Mouse (Mus musculus): ENCODE measurements around the gene Cox7a2.

The Cox7a2 gene

DNA sequence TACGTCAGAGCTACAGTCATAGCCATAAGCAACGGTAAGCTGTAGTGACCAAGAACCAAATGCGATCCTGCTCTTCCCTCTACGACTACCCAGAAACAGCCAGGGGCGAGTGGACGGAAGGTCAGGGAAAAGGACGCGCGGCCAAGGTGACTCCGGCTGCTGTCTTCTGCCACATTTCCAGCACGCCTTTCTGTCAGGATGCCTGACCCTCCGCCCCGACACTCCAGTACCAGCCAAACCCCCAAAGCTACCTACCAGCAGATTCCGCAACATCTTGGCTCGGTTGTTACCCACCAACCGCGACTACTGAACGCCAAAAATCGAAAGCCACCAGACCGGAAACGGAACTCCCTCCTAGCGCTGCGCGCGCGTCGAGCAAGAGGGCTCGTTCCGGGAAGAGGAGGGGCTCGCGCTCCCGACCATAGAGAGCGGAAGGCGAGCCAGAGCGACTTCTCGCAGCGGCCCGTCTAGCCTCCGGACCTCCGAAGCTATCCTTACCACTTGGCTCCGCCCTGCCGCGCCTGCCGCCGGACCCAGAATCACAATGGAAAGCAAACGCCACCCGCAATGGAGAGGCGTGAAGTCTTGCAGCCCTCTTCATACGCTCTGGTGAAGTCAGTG, at the start of gene Cox7a2:
Gene Cox7a2, minus strand, starts transcription at position 494 of the 621 bp plus-strand sequence.
- DNase-seq (ENCODE audit: low spot score) = peak; percentile 69

DNA sequence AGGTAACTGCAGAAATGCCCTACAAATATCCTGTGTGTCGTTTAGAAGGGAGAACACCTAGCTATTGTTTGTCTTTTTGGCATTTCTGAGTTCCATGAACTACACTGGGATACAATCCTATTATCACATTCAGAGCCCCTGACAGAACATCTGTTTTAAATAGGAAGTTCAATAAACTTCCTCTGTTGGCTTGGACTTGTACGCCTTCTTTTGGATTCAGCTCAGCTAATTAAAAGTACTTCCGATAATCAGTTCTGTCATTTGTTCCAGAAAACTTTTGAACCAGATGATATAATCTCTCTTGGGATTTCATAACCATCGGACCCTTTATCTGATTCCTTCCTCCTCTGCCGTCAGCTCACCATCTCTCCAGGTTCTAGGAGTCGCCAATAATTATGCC, 49.7 kb upstream of the Cox7a2 start:
- DNase-seq (ENCODE audit: low spot score) = no peak

DNA sequence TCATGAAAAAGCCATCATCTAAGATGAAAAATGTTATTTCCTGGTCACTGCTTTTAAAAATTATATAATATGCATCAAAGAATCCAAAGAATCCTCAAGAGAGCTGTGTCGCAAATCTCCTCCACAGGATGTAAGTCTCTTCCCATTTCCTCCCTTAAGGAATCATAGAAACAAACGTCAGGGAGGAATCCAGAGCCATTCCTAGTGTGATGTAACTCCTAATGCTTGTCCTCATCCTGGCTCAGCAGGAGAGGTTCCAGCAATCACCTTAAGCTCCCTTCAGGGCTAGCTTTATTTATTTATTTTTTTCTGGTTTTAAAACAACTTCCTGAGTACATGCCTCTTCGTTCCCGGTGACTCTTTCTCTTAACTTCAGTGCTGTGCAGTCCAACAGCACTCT, 47.5 kb upstream of the Cox7a2 start:
- DNase-seq (ENCODE audit: low spot score) = no peak

DNA sequence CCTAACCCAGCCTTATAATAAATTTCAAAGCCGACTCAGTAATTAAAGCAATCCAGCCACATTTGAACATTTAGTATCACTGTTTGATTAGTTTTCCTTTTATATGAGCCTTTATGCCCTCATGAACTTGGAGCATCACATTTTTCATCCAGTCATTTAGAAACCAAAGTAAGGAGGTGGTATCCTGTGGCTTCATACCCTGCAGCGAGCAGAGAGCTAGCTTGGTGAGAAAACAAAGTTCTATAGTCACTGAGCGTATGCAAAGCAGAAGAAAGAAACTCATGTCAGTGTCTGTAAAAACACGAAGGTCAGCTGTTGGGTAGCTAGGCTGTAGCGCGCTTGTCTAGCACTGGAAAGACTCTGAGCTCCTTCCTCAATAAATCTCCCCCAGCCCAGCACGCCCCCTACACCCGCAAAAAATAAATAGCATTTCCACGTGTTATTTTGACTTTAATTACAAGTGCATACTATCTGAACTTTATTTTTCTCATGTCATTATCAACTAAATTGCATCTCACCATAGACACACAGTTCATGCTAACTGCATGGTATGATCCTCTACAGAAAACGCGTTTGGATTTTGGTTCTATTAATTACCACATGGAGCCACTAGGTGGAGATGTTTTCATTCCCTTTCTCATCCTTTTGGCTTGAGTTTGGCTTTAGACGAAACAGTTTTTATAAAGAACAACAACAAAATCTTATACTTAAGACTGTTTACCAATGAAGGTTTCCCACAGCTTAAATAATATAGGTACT, 46.8 kb upstream of the Cox7a2 start:
- DNase-seq (ENCODE audit: low spot score) = no peak

DNA sequence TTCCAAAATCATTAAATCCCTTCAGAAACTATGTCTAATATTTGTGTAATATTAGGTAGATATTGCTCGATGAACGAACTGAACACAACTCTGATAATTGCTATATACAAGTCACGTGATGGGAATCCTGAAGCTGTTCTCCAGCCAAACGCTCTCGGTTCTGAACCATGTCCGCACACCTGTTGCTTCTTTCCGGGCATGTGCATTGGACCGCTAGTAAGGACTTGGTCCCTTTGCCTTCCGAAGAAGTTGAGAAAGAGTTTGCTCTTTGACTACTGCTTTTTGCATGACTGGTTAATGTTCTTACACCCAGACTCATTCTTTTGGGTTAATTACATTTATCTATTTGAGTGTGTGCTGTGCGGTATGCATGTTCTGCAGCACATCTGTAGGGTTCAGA, 45.7 kb upstream of the Cox7a2 start:
- DNase-seq (ENCODE audit: low spot score) = no peak

DNA sequence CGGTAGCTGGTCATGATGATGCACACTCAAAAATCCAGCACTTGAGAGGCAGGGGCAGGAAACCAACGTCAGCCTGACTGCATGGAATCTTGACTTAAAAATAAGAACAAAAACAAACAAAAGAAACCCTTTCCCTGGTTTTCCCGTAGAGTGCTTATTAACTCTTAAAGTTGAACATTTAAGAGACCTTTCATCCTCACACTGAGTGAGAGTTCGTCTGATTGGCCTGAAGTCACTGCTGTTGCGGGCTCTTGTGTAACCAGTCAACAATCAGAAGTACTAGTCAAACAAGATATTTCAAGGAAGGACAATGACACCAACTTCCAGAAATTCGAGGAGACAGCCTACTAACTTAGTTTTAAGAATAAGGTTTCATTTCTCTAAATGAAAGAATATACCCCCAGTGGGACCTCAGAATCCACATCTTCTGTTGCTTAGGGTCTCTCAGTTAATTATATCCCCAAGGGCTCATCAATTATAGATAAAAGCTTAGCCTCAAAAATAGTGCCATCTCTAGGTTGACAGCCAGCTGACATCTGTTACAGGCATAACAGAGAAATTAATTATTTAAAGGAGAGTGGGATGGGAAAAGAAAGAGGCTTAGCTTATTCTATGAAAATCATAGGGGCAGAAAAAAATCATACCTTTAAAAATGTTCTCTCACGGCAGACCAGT, 36.9 kb upstream of the Cox7a2 start:
- no peak for DNase-seq (ENCODE audit: low spot score)

DNA sequence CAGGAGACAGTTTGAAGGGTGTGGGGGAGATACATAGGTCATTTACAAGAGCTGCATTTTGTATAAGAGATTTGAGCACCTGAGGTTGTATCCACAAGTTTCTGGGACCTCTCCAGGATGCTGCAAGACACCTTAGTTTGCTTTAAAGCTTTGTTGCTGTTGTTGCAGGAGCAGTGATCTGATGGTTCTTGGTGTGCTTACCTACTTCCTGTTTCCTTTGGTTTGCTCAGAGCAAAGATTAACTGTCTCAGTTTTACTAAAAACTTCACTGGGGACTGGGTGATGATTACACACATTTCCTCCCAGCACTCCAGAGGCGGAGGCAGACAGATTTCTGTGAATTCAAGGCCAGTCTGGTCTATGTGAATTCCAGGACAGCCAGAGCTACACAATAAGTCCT, 35.4 kb upstream of the Cox7a2 start:
- no peak for DNase-seq (ENCODE audit: low spot score)

DNA sequence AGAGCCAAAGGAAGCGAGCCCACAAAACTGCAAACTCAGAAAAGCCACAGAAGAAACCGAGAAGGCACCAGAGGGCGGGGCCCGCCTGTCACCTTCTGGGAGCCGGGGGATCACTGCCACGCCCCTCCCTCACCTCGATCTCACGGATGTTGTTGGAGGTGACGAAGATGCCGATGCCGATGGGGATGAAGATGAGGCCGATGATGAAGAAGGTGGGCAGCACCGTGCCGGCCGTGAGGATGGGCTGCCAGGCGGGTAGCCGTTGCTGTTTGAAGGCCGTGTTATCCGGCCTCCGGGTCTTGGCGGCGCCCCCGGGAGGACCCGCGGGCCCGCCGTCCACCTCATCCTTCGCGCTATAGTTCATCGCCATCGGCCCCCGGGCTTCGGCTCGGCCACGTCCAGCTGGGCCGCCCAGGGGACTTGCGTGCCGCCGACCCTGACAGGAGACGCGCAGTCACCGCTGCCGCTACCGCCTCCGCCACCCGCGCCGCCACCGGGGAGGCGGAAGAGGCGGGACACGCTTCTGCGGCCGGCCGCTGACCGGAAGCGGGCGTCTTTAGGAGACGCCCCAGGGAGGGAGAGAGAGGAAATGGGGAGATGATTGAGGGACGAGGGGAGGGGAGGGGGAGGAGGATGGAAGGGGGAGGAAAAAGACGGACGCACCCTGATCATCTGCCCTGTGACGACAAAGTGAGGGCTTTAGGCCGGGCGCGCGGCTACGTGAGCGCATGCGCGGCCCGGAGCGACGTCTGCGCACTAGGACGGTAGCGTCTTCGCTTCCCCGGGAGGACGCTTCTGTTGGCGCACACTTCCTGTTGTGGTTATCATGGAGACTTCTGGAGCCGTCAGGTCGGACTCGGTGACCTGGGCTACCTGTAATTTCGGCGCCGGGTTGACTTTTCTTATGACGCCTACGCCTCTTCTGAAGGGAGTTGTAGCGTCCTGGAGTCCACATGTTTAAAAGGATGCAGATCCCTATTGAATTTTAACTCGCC, 33.5 kb upstream of the Cox7a2 start, which contains the start of gene Tmem30a:
Gene Tmem30a, minus strand, starts transcription at position 667 of the 995 bp plus-strand sequence.
- DNase-seq (ENCODE audit: low spot score) = peak; percentile 80

DNA sequence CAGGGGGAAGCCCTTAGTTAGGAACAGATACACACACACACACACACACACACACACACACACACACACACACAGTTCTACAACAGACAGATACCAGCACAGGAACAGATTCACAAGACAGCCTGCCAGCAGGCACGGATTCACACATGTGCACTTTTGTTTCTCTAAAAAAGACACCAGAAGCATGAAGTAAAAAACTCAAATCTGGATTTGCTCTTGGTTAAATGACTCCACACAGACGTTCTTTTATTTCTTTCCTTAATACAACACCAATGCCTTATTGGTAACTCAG, 26.1 kb upstream of the Cox7a2 start:
- no peak for DNase-seq (ENCODE audit: low spot score)

DNA sequence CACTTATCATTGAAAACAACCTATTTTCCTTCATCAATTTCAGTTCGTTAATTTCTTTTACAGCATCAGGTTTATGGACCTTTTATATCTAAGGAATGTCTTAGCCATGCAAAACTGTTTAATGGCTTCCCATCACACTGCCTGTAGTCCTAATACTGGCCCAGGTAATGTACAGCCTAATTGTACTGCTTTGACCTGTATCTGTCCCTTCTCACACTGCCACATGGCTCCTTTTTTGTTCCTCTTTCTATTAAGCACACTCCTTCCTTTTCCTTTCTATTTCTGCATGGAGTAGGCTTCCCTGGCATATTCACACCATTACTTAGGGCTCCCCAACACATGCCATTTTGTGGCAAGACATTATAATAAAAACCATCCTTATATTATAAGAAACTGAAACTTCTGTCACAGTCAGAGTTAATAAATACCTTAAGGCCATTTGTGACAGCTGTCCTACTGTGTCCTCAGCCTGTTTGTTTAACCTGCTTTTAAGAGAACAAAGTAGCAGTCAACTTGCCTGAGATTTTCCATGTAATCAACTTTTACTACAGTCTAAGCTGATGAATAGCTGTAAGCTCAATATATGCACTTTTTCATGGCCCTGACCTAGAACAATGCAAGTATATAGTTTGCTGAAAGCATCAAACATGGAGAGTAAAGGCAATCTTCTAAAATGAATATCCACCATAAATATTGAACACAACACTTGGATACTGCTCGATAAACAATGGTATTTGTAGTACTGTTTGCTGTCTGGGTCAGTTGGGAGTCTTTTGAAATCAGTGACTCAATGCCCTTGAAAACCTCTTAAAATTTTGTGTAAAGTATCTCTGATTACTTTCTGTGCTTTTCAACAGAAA, 25.5 kb upstream of the Cox7a2 start:
- DNase-seq (ENCODE audit: low spot score) = no peak

DNA sequence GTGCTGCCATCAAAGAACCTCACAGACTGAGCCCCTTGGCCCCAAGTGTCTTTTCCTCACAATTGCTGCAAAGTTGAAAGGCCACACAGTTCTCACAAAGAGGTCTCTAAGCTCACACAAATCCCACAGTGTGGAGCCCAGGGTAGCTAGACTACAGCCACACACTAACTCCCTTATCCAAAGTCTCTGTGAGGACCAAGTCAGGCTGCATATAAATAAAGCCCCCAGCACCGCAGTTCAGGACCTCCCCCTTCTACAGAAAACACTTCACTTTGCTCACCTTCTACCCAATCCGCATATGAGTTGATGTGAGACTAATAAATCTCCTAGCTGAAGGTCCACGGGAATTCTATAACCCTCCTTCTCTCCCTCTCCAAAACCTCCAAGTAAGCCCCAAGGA, 24.8 kb upstream of the Cox7a2 start:
- no peak for DNase-seq (ENCODE audit: low spot score)

DNA sequence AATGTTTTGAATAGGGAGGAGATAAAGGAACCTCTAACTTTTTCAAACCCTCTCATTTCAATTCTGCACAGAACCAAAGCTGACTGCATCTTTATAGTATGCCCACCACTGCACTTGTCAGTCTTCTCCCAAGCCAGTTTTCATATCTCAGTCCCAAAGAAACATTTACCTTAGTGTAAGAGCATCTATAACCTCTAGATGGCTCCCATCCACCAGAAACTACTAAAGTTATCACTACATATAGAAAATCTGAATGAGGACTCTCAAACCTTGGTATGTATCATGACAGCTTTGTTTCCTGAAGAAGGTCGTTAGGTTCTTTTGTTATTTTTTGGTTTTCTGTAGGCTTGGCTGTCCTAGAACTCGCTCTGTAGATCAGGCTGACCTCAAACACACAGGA, 19.7 kb upstream of the Cox7a2 start:
- no peak for DNase-seq (ENCODE audit: low spot score)

DNA sequence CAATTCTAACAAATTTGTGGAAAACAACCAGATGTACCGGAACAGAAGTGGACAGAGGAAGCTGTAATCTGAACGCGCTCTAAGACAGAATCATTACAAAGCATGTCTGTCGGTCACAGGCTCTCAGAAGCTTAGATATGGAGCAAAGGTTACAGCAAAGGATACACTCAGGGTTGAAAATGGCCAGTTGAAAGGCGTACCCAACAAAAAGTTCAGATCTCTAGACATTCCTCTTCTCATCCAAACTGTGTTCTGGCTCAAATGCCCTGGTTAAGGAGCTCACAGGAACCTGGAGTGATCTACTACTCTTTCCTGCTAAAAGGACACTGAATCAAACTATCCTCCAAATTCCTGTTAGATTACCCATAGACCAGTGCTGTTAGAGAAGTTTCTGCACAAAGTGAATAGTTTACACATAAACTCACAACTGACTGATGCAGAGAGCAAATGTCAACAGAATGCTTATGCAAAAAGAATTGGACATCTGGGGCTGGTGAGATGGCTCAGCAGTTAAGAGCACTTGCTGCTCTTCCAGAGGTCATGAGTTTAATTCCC, 7.4 kb upstream of the Cox7a2 start:
- no peak for DNase-seq (ENCODE audit: low spot score)

DNA sequence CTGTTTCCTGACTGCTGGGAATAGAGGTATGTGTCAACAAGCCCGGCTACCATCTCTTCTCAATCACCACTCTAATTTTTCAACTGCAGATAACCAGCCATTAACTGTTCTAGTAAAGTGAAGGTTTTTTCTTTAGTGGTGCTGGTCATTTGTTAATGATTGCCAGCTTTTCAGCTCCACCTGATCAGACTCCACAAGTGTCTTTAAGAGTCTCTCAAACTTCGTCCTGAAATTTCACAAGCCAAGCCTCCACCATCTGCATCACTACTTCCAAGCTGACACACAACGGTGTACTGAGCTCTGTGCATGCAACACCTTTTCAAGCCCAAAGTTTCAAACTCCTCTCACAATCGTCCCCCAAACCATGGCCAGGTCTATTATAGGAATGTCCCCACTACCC, 5.7 kb upstream of the Cox7a2 start:
- DNase-seq (ENCODE audit: low spot score) = no peak

DNA sequence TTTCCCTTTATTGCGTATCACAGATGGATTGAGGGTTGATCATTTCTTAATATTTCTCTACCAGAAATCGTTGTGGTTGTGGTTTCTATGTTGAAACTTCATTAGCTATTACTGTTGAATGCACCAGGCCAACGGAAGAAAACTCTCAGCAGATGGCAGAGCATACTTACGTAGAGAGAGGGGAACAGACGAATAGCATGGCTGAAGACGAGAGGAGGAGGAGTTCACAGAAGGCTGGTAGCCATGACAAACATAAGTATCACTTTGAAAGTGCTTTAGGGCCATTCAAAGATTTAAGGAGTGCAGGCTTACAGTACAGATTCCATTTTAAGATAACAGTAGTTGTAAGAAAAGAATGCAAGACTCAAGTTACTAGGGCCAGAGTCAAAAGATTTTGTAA, 2.8 kb upstream of the Cox7a2 start:
- DNase-seq (ENCODE audit: low spot score) = no peak

DNA sequence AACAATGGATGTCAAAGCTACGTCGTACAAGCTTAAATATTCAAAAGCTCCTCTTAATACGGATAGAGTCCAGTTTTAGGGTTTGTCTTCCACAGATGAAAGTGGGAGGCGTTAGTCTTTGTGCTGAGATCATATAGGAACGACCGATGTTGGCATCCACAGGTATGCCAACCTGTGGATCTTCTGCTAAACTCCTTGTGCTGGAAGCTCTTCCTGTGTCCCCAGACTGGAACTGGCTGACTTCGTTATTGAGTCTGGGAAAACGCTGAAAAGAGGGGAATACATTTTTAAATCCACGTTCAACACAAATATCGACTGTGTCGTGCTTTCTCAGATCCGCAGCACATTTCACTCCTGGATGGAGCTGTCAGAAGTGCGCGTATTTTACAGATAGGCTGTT, 398 bp upstream of the Cox7a2 start:
- DNase-seq (ENCODE audit: low spot score) = no peak

DNA sequence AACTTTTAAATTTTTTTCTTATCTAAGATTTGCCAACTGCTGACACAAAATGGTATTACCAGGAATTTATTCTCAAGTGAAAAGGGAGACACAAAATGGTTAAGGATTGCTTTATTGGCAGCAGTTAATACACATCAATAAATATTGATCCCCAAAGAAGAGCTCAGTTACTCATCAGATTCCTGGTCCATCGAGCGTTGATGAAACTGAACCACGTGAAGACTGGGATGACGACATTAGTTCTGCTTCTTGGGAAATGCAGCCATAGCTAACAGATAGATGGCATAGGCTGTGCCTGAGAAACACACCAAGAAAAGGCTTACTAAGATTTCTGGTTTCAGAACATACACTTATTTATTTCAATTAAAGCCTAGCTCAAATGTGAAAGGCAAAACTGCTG, 4.4 kb downstream of the Cox7a2 start:
- DNase-seq (ENCODE audit: low spot score) = no peak

DNA sequence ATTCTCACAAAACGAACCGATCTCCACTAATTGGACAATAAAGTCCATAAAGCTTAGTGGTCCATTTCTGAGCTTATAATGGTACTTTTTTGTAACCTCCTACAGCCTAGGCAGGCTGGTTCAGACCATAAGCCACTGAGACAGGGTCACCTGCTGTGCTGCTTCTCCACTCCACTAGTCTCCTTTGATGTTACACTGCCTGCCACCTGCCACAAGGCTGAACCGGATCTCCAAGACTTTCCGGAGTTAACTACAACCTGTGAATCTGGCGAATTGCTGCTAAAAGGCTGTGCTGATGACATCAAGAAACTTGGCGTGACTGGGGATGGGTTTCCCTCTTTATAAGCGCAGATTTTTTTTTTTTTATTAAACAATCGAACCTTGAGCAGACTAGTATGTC, 7.8 kb downstream of the Cox7a2 start:
- no peak for DNase-seq (ENCODE audit: low spot score)

DNA sequence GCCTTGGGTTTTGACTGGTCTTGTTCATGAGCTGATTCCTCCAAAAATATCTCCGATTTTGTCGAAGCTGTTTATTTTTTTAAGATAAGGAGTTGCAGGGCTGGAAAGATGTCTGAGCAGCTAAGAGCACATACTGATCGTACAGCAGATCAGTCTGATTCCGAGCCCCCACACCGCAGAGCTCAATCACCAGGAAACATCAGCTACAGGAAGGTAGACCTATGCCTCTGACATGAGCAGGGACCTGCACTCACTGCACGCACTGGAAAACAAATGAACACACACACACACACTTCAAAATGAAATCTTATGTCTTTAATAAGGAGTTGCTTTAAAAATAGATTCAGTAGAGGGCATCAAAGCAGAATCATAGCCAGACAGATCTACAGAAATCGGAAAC, 9.0 kb downstream of the Cox7a2 start:
- DNase-seq (ENCODE audit: low spot score) = no peak

DNA sequence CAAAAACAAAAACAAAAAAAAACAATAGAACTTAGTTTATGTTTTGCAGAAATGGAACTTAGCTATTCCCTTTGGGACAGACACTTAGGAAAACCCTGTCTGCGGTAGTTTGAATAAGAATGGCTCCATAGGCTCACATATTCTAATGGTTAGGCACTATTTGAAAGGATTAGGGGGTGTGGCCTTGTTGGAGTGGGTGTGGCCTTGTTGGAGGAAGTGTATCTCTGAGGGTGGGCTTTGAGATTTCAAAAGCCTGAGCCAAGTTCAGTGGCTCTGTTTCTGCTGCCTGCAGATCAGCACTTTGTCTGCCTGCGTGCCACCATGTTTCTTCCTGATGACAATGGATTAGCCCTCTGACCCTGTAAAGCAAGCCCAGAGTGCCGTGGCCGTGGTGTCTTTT, 14.6 kb downstream of the Cox7a2 start:
- DNase-seq (ENCODE audit: low spot score) = no peak

DNA sequence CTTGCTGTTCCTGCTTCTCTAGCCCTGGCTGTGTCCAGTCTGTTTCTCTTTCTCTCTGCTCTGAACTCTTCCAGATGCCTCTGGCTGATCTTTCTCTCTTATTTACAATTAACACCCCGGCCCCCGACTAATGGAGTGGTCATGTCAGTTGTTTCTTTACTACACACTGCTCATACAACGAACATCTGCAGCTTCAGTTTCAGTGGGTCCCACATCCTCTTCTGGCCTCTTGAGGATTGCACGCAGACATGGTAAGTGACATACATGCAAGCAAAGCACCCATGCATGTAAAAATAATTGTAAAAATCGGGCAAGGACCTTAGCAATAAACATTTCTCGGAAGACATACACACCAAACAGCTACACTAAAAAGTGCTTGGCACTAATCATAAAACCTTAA, 24.1 kb downstream of the Cox7a2 start:
- DNase-seq (ENCODE audit: low spot score) = no peak

Measured in ovary, postnatal 10 days (tissue).